Mouse (Mus musculus): Measurements from ENCODE around the gene Tgfbr3l. TPM values are rescaled to one million over a fixed set of nuclear protein-coding genes. Genes with fewer than 3 reads are reported as not detected.

Gene Tgfbr3l
- total RNA-seq, 4 experiments from 2014 or later = 0.82 to 3.6 (median 1.7) TPM

DNA sequence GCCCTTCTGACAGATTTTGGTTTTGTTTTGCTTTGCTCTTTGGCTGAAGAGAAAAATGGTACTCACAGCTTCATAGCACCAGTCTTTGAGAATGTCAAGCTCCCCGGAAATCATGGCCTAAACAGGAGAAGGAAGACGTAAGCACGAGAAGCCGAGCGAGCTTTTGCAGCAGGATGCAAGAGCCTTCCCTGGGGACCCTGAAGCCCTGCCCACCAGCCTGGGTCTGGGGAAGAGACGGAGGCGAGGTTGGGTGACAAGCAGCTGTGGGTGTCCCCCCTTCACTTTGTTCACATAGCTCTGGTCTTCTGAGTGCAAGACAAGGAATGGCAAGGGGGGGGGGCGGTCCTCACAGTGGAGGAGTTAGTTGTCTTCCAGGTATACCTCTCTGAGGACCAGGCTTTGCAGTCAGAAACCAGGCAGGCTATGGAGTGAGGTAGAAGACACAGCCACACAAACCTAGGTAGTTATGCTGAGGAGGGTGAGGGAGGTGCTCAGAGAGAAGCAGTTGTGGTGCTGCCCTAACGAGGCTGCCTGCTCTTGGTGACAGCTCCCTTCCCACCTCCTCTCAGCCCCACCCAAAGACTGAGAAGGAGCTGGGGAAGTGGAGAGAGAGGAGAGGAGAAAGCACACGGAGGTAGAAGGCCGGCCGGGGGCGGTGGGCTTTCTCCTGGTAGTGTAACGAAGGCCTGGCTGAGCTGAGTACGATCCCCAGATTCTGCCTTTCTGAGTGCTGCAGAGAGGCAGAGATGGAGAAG is 17.3 kb downstream of the Tgfbr3l start:
- DNase-seq (ENCODE audit: low spot score in 2 of 2) = no peak

DNA sequence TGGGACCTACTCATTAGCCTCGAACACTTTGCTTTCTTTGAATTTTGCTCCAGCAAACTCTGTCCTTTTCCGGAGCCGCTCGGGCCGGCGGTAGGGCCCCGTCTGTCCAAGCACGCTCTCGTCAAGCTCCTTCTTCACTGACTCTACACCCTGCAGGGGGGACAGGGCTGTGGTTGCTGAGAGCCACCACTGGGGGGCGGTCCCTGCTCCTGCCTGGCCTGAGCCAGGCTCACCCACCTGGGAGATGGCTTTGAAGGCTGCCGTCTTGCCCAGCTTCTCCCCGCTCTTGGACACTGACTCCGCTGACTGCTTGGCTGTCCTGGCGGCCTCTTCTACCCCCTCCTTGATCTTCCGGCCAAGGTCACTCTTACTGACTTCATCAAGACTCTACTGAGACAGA is 19.6 kb downstream of the Tgfbr3l start:
- DNase-seq (ENCODE audit: low spot score in 2 of 2) = no peak

DNA sequence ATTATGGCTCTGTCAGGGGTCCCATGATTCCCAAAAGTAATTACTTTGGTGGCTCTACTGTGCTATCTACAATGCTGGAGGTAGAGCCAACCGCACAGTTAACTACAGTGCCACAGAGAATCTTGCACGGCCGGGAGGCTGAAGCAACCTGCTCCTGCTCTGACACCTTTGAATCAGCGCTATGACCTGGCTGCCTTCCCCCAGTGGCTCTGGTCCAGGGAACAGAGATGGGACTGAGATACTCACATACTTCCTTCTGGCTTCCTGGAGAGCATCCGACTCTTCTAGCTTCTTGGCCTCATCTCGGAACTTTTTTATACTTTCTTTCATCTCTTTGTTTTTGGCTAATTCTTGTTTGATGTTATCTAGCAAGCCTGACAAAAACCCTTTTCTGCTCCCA is 21.6 kb downstream of the Tgfbr3l start:
- DNase-seq (ENCODE audit: low spot score in 2 of 2) = no peak

DNA sequence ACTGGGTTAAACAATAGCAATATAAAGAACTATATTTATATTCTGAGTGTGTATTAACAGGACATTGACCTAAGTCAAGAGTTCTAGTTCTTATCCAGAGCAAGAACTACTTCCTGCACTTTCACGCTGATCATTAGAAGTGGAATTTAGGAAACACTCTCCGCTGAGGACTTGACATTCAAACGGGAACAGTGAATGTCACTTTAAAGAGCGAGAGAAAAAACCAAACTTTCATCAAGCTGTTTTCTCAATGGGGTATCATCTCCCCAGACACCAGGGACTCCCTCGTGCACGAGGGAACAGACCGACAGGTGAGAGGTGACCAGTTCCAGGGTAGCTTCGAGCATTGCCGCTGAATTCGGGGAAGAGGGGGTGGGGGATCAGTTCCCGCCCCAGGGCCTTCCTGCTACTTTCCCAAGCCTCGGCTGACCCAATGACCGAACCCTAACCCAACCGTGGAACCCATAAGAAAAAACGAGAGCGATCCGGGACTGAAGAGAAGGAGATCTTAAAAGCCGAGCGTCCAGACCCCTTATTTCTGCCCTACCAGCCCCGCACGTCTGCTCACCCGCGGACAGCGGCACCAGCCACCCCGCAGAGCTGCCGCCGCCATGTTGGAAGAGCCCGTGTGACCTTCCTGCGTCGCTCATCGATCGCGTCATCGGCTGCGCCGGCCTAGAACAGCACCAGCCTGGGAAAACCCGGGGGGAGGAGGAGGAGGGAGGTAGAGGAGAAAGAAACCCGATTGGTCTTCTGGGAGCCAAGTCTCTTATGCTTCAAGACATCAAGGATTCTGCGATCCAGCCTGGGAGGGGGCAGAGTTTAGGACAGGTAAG is 27.5 kb downstream of the Tgfbr3l start, which contains the start of gene Timm44:
TSS of gene Timm44 (minus strand) at position 639 of the 836 bp plus-strand sequence.
- peak; percentile 84 to 87 for DNase-seq (ENCODE audit: low spot score in 2 of 2)

DNA sequence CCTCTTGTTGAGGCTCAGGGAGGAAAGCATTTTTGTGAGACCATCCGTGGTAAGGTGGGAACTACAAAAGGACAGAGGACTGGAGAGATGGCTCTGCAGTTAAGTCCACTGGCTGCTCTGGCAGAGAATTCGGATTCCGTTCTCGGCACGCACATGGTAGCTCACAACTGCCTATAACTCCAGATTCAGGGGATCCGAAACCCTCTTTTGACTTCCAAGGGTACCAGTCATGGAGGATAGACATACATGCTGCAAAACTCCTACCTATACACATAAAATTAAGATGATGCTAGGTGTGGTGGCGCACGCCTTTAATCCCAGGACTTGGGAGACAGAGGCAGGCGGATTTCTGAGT is 28.1 kb downstream of the Tgfbr3l start:
- no peak for DNase-seq (ENCODE audit: low spot score in 2 of 2)

DNA sequence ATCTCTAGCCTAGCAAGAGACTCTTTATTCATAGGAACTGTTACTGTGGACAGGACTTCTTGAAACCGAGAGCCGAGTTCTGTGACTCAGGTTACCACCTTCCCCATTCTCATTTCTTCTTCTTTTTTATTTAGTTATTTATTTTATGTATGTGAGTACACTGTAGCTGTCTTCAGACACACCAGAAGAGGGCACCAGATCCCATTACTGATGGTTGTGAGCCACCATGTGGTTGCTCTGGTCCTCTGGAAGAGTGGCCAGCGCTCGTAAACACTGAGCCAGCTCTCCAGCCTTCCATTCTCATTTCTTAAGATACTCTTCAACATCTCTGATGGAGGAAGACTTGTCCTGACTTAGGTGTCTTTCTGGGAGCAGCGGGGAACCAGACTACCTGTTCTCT is 44.7 kb downstream of the Tgfbr3l start:
- DNase-seq (ENCODE audit: low spot score in 2 of 2) = no peak

DNA sequence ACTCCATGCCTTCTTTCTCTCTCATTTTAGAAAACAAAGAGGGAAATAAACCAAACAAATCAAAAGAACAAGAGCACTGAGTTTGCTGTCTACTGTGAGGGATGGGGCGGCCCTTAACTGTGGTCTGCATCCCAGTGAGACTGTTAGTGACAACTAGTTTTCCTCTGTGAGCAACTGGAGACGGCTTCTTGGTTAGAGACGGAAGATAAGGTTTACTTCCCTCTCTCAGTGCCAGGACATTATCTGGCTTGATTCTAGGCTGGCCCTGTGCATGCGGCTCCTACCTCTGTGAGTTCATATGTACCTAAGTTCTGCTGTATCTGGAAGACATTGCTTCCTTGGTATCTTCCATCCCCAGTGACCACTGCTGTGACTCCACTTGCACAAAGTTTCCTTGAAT is 49.8 kb downstream of the Tgfbr3l start:
- DNase-seq (ENCODE audit: low spot score in 2 of 2) = no peak

Other genes starting within 250 kb of the Tgfbr3l start
- 1 to 10 TPM in 2 of 4 experiments, under 1 TPM in 2; 0.73 to 1.5 (median 1.1) TPM for gene Cd209f, start 142.4 kb upstream of the Tgfbr3l start, total RNA-seq (2022)
- gene Cd209g, start 114.1 kb upstream of the Tgfbr3l start, total RNA-seq (2022) = under 1 TPM in 3 of 4 experiments, not detected in 1; 0.36 to 0.83 (median 0.39) TPM
- gene Evi5l, start 81.6 kb upstream of the Tgfbr3l start, total RNA-seq (2022) = 10 to 100 TPM; 15.1 to 16.9 (median 16.2) TPM
- not detected for gene Prr36, start 30.8 kb upstream of the Tgfbr3l start, total RNA-seq (2022)
- gene Lrrc8e, start 21.4 kb upstream of the Tgfbr3l start, total RNA-seq (2022) = under 1 TPM in 1 of 4 experiments, not detected in 3; 0.08 TPM
- gene Map2k7, start 9.5 kb upstream of the Tgfbr3l start, total RNA-seq (2022) = 10 to 100 TPM; 73.5 to 86.8 (median 77.5) TPM
- not detected for gene Gm49320, start 9.3 kb upstream of the Tgfbr3l start, total RNA-seq (2022)
- 10 to 100 TPM; 10.5 to 11.7 (median 11.5) TPM for gene Snapc2, start 4.9 kb downstream of the Tgfbr3l start, total RNA-seq (2022)
- under 1 TPM in 3 of 4 experiments, not detected in 1; 0.24 to 0.56 (median 0.27) TPM for gene Ctxn1, start 11.1 kb downstream of the Tgfbr3l start, total RNA-seq (2022)
- 10 to 100 TPM; 53.9 to 58.7 (median 54.8) TPM for gene Timm44, start 27.7 kb downstream of the Tgfbr3l start, total RNA-seq (2022)
- 10 to 100 TPM in 2 of 4 experiments, 1 to 10 TPM in 2; 6.1 to 12.3 (median 10.1) TPM for gene Ccl25, start 77.0 kb downstream of the Tgfbr3l start, total RNA-seq (2022)
- gene Elavl1, start 77.2 kb downstream of the Tgfbr3l start, total RNA-seq (2022) = 10 to 100 TPM; 39.7 to 49.1 (median 44.2) TPM
- 1 to 10 TPM; 1.8 to 4.3 (median 2.5) TPM for gene Cers4, start 244.8 kb downstream of the Tgfbr3l start, total RNA-seq (2022)

All from gastrocnemius, adult 8-10 months (tissue).